Comparison of ENCODE assay signal across 8 mouse cellular contexts in the genomic region with DNA sequence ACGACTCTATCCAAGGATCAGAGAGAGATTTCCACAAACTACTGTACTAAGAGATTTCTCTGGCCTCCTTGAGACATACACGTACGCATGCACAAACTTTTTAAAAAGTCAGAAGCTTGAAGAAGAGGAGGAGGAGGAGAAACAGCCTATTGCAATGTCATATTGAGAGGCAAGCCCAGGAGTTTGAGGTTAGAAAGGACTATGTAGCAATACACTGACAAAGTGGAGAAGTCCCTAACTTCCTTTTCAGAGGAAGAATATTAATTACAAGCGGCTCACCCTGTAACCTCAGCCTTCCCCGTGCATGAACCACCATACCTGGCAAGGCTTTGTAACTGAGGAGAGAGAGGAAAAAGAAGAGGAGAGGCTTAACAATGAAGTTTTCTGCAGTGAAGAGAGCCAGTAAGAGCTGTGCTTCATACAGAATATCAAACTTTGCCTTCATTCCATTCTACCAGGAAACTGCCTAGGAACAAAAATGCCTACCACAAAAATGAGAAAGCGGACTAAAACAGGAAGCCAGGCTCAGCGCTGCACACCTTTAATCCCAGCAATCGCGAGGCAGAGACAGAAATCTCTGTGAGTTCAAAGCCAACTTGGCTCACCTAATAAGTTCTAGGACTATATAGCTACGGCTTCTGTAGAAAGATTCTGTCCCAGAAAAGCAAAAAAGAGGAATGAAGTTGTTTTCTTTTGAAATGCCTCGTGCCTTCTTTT. TPM values are rescaled to one million over a fixed set of nuclear protein-coding genes. Genes with fewer than 3 reads are reported as not detected.
DNase-seq lines count a peak whose midpoint lies in the region; ATAC-seq and TF ChIP-seq lines count a peak whose summit lies in the region.

No protein-coding gene starts in this region.

- H3K4me2 ChIP-seq in heart, embryonic 12.5 days, result peak overlapping the region; percentile 99
- peak overlapping the region; percentile 77 for H3K4me2 ChIP-seq in hindbrain, embryonic 12.5 days (replicated peaks)

- 0 out of 2 replicates have a peak overlapping the region, but pooled peaks have one; percentile 14 for H3K27ac ChIP-seq in heart, embryonic 12.5 days (ENCODE audit: poor library complexity, severe bottlenecking)
- H3K27ac ChIP-seq in hindbrain, embryonic 12.5 days, result peak overlapping the region; percentile 44; the same call in 1 of the 2 replicates
- peak overlapping the region; percentile 94 for H3K27ac ChIP-seq in midbrain, embryonic 10.5 days (replicated peaks)

- H3K9me3 ChIP-seq in heart, embryonic 12.5 days (replicated peaks), result no peaks in the 10 kb centered on the region
- H3K9me3 ChIP-seq in E14TG2a.4 (ENCODE audit: low read length), result no peaks in the 10 kb centered on the region
- no peaks in the 10 kb centered on the region for H3K9me3 ChIP-seq in hindbrain, embryonic 12.5 days (replicated peaks)
- no peaks in the 10 kb centered on the region for H3K9me3 ChIP-seq in midbrain, embryonic 10.5 days (replicated peaks)

- ATAC-seq in heart, embryonic 12.5 days (ENCODE audit: insufficient number of reproducible peaks, low FRiP score), result no peak
- no peak for ATAC-seq in hindbrain, embryonic 12.5 days (ENCODE audit: low FRiP score)

- WGBS in heart, embryonic 12.5 days, result 30% methylated on average over 11 of the region's 11 CpGs
- WGBS in hindbrain, embryonic 12.5 days, result 29% methylated on average over 11 of the region's 11 CpGs
- 29% methylated on average over 11 of the region's 11 CpGs for WGBS in midbrain, embryonic 10.5 days

- H3K27me3 ChIP-seq in heart, embryonic 12.5 days (replicated peaks), result no peaks in the 10 kb centered on the region
- H3K27me3 ChIP-seq in E14TG2a.4 (ENCODE audit: insufficient read depth, low read length), result peaks cover 15% of the 10 kb centered on the region
- no peaks in the 10 kb centered on the region for H3K27me3 ChIP-seq in hindbrain, embryonic 12.5 days
- H3K27me3 ChIP-seq in midbrain, embryonic 10.5 days (ENCODE audit: low read depth, poor library complexity, severe bottlenecking), result no peaks in the 10 kb centered on the region

- DNase-seq in heart, postnatal 4 days, result no peak
- peak; percentile 19 for DNase-seq in midbrain, embryonic 10.5 days (ENCODE audit: low spot score)
- no peak for DNase-seq in ovary, postnatal 10 days (ENCODE audit: low spot score)
- DNase-seq in ovary, postnatal 36 days (ENCODE audit: low spot score), result no peak
- DNase-seq in cerebellum, adult 18-20 months, result no peak

- H3K36me3 ChIP-seq in heart, embryonic 12.5 days, result peaks cover 20% of the 10 kb centered on the region
- peaks cover 25% of the 10 kb centered on the region for H3K36me3 ChIP-seq in E14TG2a.4 (ENCODE audit: insufficient read depth, low read length)
- 0 out of 2 replicates have a peak, but pooled peaks cover 6% of the 10 kb centered on the region for H3K36me3 ChIP-seq in hindbrain, embryonic 12.5 days
- H3K36me3 ChIP-seq in midbrain, embryonic 10.5 days, result peaks cover 33% of the 10 kb centered on the region

- H3K4me3 ChIP-seq in heart, embryonic 12.5 days, result peak overlapping the region; percentile 90
- peak overlapping the region; percentile 94 for H3K4me3 ChIP-seq in E14TG2a.4 (replicated peaks; ENCODE audit: low read length)
- H3K4me3 ChIP-seq in hindbrain, embryonic 12.5 days, result peak overlapping the region; percentile 90
- peak overlapping the region; percentile 88 for H3K4me3 ChIP-seq in midbrain, embryonic 10.5 days

- TF ChIP-seq CTCF in E14TG2a.4 (conservative IDR thresholded peaks at IDR 0.05; ENCODE audit: low read length), result no peak

- peak overlapping the region; percentile 92; the same call in 1 of the 2 replicates for H3K9ac ChIP-seq in heart, embryonic 12.5 days
- peak overlapping the region; percentile 88 for H3K9ac ChIP-seq in hindbrain, embryonic 12.5 days

- peaks cover 34% of the 10 kb centered on the region for H3K4me1 ChIP-seq in heart, embryonic 12.5 days (replicated peaks)
- H3K4me1 ChIP-seq in E14TG2a.4 (replicated peaks; ENCODE audit: low read depth, low read length), result peaks cover 44% of the 10 kb centered on the region
- H3K4me1 ChIP-seq in hindbrain, embryonic 12.5 days, result peaks cover 28% of the 10 kb centered on the region
- peaks cover 39% of the 10 kb centered on the region for H3K4me1 ChIP-seq in midbrain, embryonic 10.5 days

RNA-seq across cellular contexts. Expression of a gene that starts 0.5 kb away (rescaled TPM):
- polyA plus RNA-seq in heart, embryonic 12.5 days (2016; fragmentation: Nextera tagmentation; extraction: Ambion mirVana), result 14.7 and 16.5 TPM in 2 replicates
- 10 to 100 TPM; 10.6 to 10.8 TPM for total RNA-seq in heart, postnatal 4 days (2021)
- polyA plus RNA-seq in hindbrain, embryonic 12.5 days (2016; fragmentation: Nextera tagmentation; extraction: Ambion mirVana), result 18.5 and 18.7 TPM in 2 replicates
- 13.7 and 15.5 TPM in 2 replicates for polyA plus RNA-seq in midbrain, embryonic 10.5 days (2016; fragmentation: Nextera tagmentation; extraction: Ambion mirVana)

RNA-seq across cellular contexts. Expression of a gene that starts 28.2 kb away (rescaled TPM):
- 40.6 and 43.7 TPM in 2 replicates for polyA plus RNA-seq in heart, embryonic 12.5 days (2016; fragmentation: Nextera tagmentation; extraction: Ambion mirVana)
- 10 to 100 TPM; 34.5 to 37.1 TPM for total RNA-seq in heart, postnatal 4 days (2021)
- 30.8 and 31.5 TPM in 2 replicates for polyA plus RNA-seq in hindbrain, embryonic 12.5 days (2016; fragmentation: Nextera tagmentation; extraction: Ambion mirVana)
- polyA plus RNA-seq in midbrain, embryonic 10.5 days (2016; fragmentation: Nextera tagmentation; extraction: Ambion mirVana), result 34.3 and 37.4 TPM in 2 replicates

RNA-seq across cellular contexts. Expression of a gene that starts 34.7 kb away (rescaled TPM):
- not detected in 2 replicates for polyA plus RNA-seq in heart, embryonic 12.5 days (2016; fragmentation: Nextera tagmentation; extraction: Ambion mirVana)
- total RNA-seq in heart, postnatal 4 days (2021), result under 1 TPM in 1 of 2 experiments, not detected in 1; 0.09 TPM
- polyA plus RNA-seq in hindbrain, embryonic 12.5 days (2016; fragmentation: Nextera tagmentation; extraction: Ambion mirVana), result not detected in 2 replicates
- polyA plus RNA-seq in midbrain, embryonic 10.5 days (2016; fragmentation: Nextera tagmentation; extraction: Ambion mirVana), result not detected in 2 replicates

RNA-seq across cellular contexts. Expression of a gene that starts 37.7 kb away (rescaled TPM):
- polyA plus RNA-seq in heart, embryonic 12.5 days (2016; fragmentation: Nextera tagmentation; extraction: Ambion mirVana), result 43.8 and 45.1 TPM in 2 replicates
- 100 to 1,000 TPM; 204 to 209 TPM for total RNA-seq in heart, postnatal 4 days (2021)
- 16.1 and 18.0 TPM in 2 replicates for polyA plus RNA-seq in hindbrain, embryonic 12.5 days (2016; fragmentation: Nextera tagmentation; extraction: Ambion mirVana)
- polyA plus RNA-seq in midbrain, embryonic 10.5 days (2016; fragmentation: Nextera tagmentation; extraction: Ambion mirVana), result 20.1 and 21.1 TPM in 2 replicates

RNA-seq across cellular contexts. Expression of a gene that starts 59.4 kb away (rescaled TPM):
- 20.0 and 21.3 TPM in 2 replicates for polyA plus RNA-seq in heart, embryonic 12.5 days (2016; fragmentation: Nextera tagmentation; extraction: Ambion mirVana)
- 100 to 1,000 TPM; 161 to 177 TPM for total RNA-seq in heart, postnatal 4 days (2021)
- polyA plus RNA-seq in hindbrain, embryonic 12.5 days (2016; fragmentation: Nextera tagmentation; extraction: Ambion mirVana), result 60.6 and 70.2 TPM in 2 replicates
- 46.6 and 52.5 TPM in 2 replicates for polyA plus RNA-seq in midbrain, embryonic 10.5 days (2016; fragmentation: Nextera tagmentation; extraction: Ambion mirVana)

Comparison
In these comparisons a context has a peak if more than half of its experiments do, and no peak if none do; other contexts are left out.
1. H3K27ac ChIP-seq: peak in every context shown above with its lines; median percentile 94 in midbrain, embryonic 10.5 days; 44 in hindbrain, embryonic 12.5 days; 14 in heart, embryonic 12.5 days.